Mouse (Mus musculus): ENCODE data around the gene Crym.

Gene Crym

DNA sequence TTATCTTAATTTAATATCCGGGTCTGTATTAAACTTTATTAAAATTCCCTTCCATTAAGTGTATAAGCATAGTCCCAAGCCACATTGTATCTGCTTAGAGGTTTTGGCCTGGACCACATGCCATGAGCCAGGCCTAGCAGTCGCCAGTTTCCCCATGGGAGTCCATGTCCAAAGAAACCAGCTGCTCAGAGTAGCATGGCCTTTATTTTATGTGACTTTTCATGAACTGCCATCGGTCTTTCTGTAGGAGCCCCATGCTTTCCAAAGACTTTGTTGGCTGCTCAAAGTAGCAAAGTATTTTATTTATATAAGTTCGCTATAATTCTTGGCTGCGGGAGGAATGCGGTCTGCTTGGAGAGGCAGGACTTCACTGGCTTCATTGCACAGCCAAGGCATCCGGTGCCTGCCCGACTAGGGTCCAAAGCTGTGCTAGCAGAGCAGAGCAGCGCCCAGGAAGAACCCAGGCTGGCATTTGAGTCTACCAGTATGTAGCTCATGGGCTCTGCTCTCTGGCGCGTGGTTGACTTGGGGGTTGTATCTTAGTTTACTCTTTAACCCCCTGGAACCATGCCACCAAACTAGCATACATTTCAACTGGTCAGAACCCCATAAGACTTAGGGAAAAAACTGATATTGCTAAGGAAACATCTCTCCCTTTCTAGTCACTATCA is 38.2 kb downstream of the Crym start:
- no peak for DNase-seq (ENCODE audit: low spot score)

DNA sequence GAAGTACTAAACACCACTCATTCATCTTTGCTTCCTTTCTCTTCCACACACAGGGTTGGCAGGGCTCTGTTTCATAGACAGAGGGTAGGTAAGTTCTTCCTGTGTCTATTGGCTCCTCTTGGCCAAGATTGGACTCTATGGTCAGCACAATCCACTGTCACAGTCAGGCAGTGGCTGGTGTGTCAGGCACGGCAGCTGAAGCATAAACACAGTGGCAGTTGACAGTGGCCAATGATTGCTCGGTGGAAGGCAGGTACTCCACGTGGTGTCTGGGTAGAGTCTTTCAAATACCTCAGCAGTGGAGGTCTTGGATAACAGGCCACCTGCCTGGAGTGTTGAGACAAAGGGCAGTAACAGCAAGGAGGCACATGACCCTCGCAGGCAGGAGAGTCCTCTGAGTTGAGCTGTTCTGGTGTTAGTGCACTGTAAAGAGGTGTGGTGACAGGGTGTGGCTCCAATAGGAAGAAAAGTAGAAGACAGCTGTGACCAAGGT is 43.7 kb downstream of the Crym start:
- peak; percentile 7 for DNase-seq (ENCODE audit: low spot score)

DNA sequence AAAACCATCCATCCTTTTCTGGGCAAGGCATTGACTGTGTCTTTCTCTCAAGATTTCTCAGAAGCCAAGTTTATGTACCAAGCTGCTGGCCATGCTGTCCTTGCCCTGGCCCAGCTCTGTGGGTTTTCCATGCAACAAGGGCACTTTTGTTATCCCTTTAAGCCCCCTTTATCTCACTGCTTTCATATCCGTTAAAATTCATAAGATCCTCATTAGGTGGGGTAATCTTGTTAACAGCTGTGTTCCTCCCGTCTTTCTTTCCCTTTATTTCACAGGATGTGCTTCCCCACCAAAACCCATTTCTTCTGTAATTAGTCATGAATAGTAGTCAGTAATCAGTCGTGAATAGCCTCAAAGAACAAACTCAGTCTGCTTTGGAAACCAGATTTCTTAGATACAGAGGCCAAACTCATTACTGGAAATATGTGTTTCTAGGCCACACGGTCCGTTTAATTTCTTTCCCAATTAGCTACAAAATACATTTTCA is 44.3 kb downstream of the Crym start:
- peak; percentile 27 for DNase-seq (ENCODE audit: low spot score)

DNA sequence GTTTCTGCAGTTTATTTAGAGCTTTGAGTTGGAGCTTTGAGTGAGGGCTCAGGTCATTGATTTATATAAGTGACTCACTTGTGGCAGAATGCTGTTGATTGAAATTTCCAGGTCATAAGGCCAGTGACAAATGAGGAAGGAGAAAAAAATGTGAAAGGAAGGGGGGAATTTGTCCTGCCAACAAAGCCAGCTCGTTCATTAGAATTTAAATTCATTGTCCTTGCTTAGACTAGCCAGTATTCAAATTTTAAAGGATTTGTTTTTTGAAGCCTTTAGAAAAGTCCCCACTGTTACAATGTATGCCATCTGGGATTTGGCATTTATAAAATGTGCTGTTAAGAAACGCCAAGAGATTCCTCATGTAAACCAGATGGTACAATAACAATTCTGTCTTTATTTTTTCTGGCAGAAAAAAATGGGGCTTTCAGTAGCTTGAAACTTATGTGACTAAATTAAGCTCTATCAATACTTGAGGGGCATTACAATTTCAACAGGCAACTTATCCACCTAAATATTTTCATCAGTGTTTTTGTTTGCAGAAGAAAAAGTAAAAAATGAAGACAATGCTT is 45.0 kb downstream of the Crym start:
- DNase-seq (ENCODE audit: low spot score) = peak; percentile 37

DNA sequence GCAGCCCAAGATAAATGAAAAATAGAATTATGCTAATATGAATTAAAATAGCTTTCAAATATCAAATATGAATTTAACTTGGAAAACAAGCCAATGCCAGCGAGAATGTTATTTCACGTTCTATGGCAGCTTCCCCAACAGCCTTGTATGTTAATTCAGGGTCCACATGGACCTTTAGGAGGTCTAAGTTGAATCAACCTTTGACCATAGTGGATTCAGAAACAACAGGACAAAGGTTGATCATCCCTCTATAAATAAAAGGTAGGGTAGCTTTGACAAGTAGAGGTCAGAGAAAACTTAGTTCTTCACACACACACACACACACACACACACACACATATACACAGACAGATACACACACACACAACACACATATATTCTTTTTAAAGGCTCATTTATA is 51.0 kb downstream of the Crym start:
- no peak for DNase-seq (ENCODE audit: low spot score)

DNA sequence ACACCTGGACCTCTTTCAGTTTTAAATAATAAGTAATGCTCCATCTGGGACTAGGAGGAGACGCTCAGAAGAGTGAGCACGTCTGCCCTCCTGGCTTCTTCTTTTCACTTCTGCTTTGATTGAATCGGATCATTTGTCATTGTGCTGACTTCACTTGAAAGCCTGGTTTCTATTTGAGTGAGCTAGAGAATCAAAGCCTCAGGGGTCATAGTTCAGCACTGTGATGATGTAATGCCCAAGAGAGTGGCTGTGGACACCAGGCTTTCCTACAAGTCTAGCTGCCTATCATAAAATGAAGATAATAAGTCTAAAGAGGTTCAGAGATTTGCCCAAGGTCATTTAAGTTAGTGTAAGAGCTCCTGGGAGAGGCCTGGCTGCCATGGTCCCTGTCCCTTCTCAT is 51.7 kb downstream of the Crym start:
- DNase-seq (ENCODE audit: low spot score) = peak; percentile 79

DNA sequence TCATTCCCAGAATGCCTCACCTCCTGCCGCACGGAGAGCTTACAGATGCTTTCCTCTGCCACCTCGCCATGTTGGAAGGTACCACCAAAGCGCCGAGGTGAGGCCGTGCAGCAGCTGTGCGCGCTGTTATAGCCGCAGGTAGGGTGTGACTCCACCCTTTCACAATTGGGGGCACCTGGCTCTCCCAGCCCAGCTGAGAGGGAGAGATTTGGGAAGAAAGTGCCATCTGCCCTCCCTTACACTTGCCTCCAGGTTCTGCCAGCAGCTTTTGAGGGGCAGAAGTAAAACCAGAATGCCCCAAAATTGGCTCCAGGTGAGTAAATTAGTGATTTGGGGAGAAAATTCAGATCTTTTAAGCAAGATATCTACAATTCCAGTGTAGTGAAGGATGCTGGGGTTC is 56.7 kb downstream of the Crym start, which contains the start of gene Zp2:
Gene Zp2 (minus strand): TSS at position 101 of the 400 bp plus-strand sequence.
- no peak for DNase-seq (ENCODE audit: low spot score)

DNA sequence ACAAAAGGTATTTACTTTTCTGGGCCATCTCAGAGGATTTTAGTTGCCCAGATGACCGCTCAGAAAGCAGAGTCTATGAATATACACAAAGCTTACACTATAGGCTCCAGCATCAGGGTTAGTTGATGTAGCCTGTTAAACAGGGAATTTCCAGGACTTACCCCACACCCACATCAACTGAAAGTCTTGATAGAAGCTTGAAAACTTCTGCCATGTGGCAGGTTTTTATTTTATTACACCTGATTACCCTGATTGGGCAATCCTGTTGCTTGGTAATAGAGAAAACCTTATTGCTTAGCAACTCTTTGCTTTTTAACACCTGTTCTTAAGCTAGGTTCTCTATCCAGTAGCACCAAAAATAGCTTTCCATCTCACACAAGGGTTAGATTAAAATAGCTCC is 59.2 kb downstream of the Crym start:
- DNase-seq (ENCODE audit: low spot score) = no peak
